Mouse (Mus musculus) gastrocnemius, adult 2 months (tissue): Measurements from ENCODE around the gene Acss2. TPM values are rescaled to one million over a fixed set of nuclear protein-coding genes. Genes with fewer than 3 reads are reported as not detected.
"Not testable (repeated sequence)": the region's sequence is repeated elsewhere in the genome, so short reads cannot be mapped to it uniquely, and the experiment has no call there.

Experiments used
- DNase-seq: peaks from one replicate; pipeline ENCODE4 v3.0.0; 2022
- H3K27ac ChIP-seq: fragments of 200-600 bp; 2 replicates; pipeline ENCODE4 v1.8.1; 2022; ENCODE audit warnings: mild to moderate bottlenecking
- H3K4me3 ChIP-seq: fragments of 200-600 bp; 2 replicates; pipeline ENCODE4 v1.8.1; 2022; ENCODE audit warnings: mild to moderate bottlenecking, moderate library complexity
- CTCF ChIP-seq: fragments of 200-600 bp; IDR thresholded peaks from 2 replicates; pipeline ENCODE4 v1.8.1; 2022; ENCODE audit warnings: antibody characterized with exemption, mild to moderate bottlenecking, moderate library complexity
- intact Hi-C: fragments of 180-260 bp; cut with DNase I; formaldehyde crosslinking; loops from one replicate; pipeline ENCODE4 v1.15.1; 2025
- total RNA-seq, 2 experiments: library from RNA; stranded (reverse); gene quantifications; 2 replicates each; pipeline ENCODE4 v1.2.3; 2021

The Acss2 gene
- total RNA-seq, 2 experiments from 2014 or later = 29.7 to 53.7 TPM

GRCm38 (mm10) chr2:155583927-155584530, 66.3 kb downstream of the Acss2 start:
- no peak overlapping the region for H3K4me3 ChIP-seq
- intact Hi-C loops = loop anchor here (1.0 kb wide), 1 partner anchor 68 kb away; no protein-coding TSS in a partner anchor
- peak; percentile 59 for DNase-seq
- no peak overlapping the region for H3K27ac ChIP-seq
- peak; percentile 92 for TF ChIP-seq CTCF

- TF ChIP-seq CTCF = no peak
- Histone ChIP-seq H3K27ac (no peak overlapping the region), H3K4me3 (no peak overlapping the region)
- intact Hi-C loops = no loop called here
- DNase-seq = no peak
Measured at GRCm38 (mm10) chr2:155585082-155585481, 67.3 kb downstream of the Acss2 start.

- intact Hi-C loops = no loop called here
- no peak for DNase-seq
- Histone ChIP-seq H3K27ac (no peak overlapping the region), H3K4me3 (no peak overlapping the region)
- TF ChIP-seq CTCF = no peak
Measured at GRCm38 (mm10) chr2:155585486-155585885, 67.7 kb downstream of the Acss2 start.

- TF ChIP-seq CTCF = no peak
- DNase-seq = no peak
- H3K4me3 ChIP-seq = no peak overlapping the region
- no peak overlapping the region for H3K27ac ChIP-seq
- intact Hi-C loops = no loop called here
Measured at GRCm38 (mm10) chr2:155588136-155588535, 70.4 kb downstream of the Acss2 start.

- Histone ChIP-seq H3K4me3 (no peak overlapping the region), H3K27ac (no peak overlapping the region)
- intact Hi-C loops = no loop called here
- no peak for DNase-seq
- TF ChIP-seq CTCF = no peak
Measured at GRCm38 (mm10) chr2:155589521-155589920, 71.8 kb downstream of the Acss2 start.

- H3K4me3 ChIP-seq = no peak overlapping the region
- H3K27ac ChIP-seq = no peak overlapping the region
- no peak for TF ChIP-seq CTCF
- no peak for DNase-seq
- intact Hi-C loops = loop anchor here (5.0 kb wide), 2 partner anchors 36 to 114 kb away; no protein-coding TSS in a partner anchor
Measured at GRCm38 (mm10) chr2:155590876-155591275, 73.1 kb downstream of the Acss2 start.

GRCm38 (mm10) chr2:155591676-155592075, 73.9 kb downstream of the Acss2 start:
- Histone ChIP-seq H3K27ac (peak overlapping the region; percentile 95), H3K4me3 (peak overlapping the region; percentile 78)
- intact Hi-C loops = loop anchor here (5.0 kb wide), 2 partner anchors 36 to 114 kb away; no protein-coding TSS in a partner anchor
- no peak for TF ChIP-seq CTCF
- DNase-seq = no peak

GRCm38 (mm10) chr2:155592137-155592853, 74.5 kb downstream of the Acss2 start, which contains the start of gene Gss:
Gss (minus strand) TSS chr2:155592810.
- intact Hi-C loops = loop anchor here (5.0 kb wide), 2 partner anchors 35 to 115 kb away; no protein-coding TSS in a partner anchor
- Histone ChIP-seq H3K4me3 (peak within 1 kb of the TSS; percentile 78), H3K27ac (peak within 1 kb of the TSS; percentile 95)
- TF ChIP-seq CTCF = no peak
- peak; percentile 100 for DNase-seq

- intact Hi-C loops = loop anchor here (5.0 kb wide), 2 partner anchors 34 to 116 kb away; no protein-coding TSS in a partner anchor
- DNase-seq = no peak
- Histone ChIP-seq H3K4me3 (peak overlapping the region; percentile 78), H3K27ac (peak overlapping the region; percentile 95)
- TF ChIP-seq CTCF = no peak
Measured at GRCm38 (mm10) chr2:155592854-155593283, 75.1 kb downstream of the Acss2 start.

- intact Hi-C loops = no loop called here
- DNase-seq = no peak
- TF ChIP-seq CTCF = no peak
Measured at GRCm38 (mm10) chr2:155595516-155595915, 77.8 kb downstream of the Acss2 start.

GRCm38 (mm10) chr2:155603707-155604106, 86.0 kb downstream of the Acss2 start:
- intact Hi-C loops = no loop called here
- H3K27ac ChIP-seq = no peak overlapping the region
- H3K4me3 ChIP-seq = no peak overlapping the region
- no peak for DNase-seq
- TF ChIP-seq CTCF = peak; percentile 2; the same call in 1 of the 2 replicates

More at GRCm38 (mm10) chr2:155595516-155595915, 77.8 kb downstream of the Acss2 start:
- Histone ChIP-seq H3K4me3 (no peak overlapping the region), H3K27ac (no peak overlapping the region)

GRCm38 (mm10) chr2:155604560-155605235, 87.0 kb downstream of the Acss2 start:
- intact Hi-C loops = no loop called here
- no peak overlapping the region for H3K27ac ChIP-seq
- DNase-seq = no peak
- no peak for TF ChIP-seq CTCF
- H3K4me3 ChIP-seq = no peak overlapping the region

- H3K4me3 ChIP-seq, H3K27ac ChIP-seq, intact Hi-C loops, DNase-seq: not testable (repeated sequence)
Measured at GRCm38 (mm10) chr2:155605236-155605589, 87.5 kb downstream of the Acss2 start.
